Mouse (Mus musculus) intestine, embryonic 16.5 days (tissue): ENCODE data around the gene Cemip2. TPM values are rescaled to one million over a fixed set of nuclear protein-coding genes. Genes with fewer than 3 reads are reported as not detected.

Source experiments
- ATAC-seq: fragments of 200-750 bp; cut with Nextera tagmentation; 2 replicates; pipeline ENCODE4 v1.8.0; 2017; ENCODE audit warnings: moderate TSS enrichment, moderate library complexity
- H3K27ac ChIP-seq: fragments of 300-500 bp; sonication (generic); 2 replicates; pipeline ENCODE4 v1.5.1; 2014; ENCODE audit warnings: mild to moderate bottlenecking, low read length
- H3K27me3 ChIP-seq: fragments of 300-500 bp; sonication (generic); replicated peaks from 2 replicates; pipeline ENCODE4 v1.6.1; 2014; ENCODE audit warnings: low read length, control low read depth, mixed read lengths; ENCODE audit not compliant: control insufficient read depth, insufficient read depth
- H3K36me3 ChIP-seq: fragments of 300-500 bp; sonication (generic); 2 replicates; pipeline ENCODE4 v1.6.1; 2014; ENCODE audit warnings: low read length, control low read depth; ENCODE audit not compliant: control insufficient read depth, insufficient read depth
- H3K4me1 ChIP-seq: fragments of 300-500 bp; sonication (generic); 2 replicates; pipeline ENCODE4 v1.6.1; 2014; ENCODE audit warnings: low read length, control low read depth, mixed read lengths; ENCODE audit not compliant: control insufficient read depth, insufficient read depth
- H3K4me2 ChIP-seq: fragments of 300-500 bp; sonication (generic); 2 replicates; pipeline ENCODE4 v1.6.1; 2014; ENCODE audit warnings: low read depth, low read length, control low read depth
- H3K4me3 ChIP-seq: fragments of 300-500 bp; sonication (generic); 2 replicates; pipeline ENCODE4 v1.5.1; 2014; ENCODE audit warnings: mild to moderate bottlenecking, low read length
- H3K9ac ChIP-seq: fragments of 300-500 bp; sonication (generic); 2 replicates; pipeline ENCODE4 v1.6.1; 2014; ENCODE audit warnings: low read depth, low read length
- H3K9me3 ChIP-seq: fragments of 300-500 bp; sonication (generic); 2 replicates; pipeline ENCODE4 v1.6.1; 2016; ENCODE audit warnings: low read length, control low read depth; ENCODE audit not compliant: control insufficient read depth
- WGBS: fragments of 180-500 bp; shearing (Covaris S2); extraction: QIAGEN DNeasy Blood & Tissue Kit; methylation state at CpG from one replicate; pipeline ENCODE4 v1.1.7; 2014; 5-methylcytosine and 5-hydroxymethylcytosine counted together
- polyA plus RNA-seq: library from polyadenylated mRNA; unstranded; fragments of >200 nt; fragmentation: Nextera tagmentation; extraction: Ambion mirVana; gene quantifications from 2 replicates; pipeline ENCODE4 v1.2.1, GENCODE M21; 2015

Gene Cemip2
- polyA plus RNA-seq: 7.3 and 8.0 TPM in 2 replicates

DNA sequence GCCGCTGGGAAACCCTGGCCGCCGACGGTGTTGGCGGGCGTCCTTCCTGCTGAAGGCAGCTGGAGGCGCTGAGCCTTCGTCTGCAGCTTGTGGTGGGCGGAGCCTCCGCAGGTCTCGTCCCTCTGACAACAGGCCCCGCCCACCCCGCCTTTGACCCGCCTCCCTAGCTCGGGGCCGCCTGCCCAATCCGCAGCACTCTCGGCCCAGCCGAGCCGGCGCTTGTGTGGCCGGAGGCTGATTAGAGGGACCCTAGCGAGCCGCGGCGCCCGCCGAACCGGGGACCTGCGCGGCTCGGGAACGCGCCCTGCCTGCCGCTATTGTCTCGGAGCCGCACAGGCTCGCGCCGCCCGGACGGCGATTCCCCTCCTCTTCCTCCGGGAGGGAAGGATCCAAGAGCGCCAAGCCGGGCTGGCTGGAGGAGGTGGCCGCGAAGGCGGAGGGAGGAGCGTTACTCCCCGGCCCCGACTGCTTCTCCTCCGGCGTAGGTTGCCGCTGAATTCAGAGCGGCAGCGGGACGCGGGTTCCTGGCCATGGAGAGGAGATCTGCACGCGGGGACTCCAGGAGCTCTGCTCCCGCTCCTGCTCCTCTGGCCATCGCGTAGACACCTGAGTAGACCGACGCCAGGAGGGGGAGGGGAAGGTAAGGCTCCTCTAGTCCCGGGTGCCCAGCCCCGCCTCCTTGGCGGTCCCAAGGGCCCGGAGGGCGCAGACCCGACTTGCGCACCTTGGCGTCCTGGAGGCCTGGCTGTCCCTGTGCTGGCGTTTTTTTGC lies at the start of gene Cemip2:
Gene Cemip2, plus strand, starts transcription at position 196 of the 771 bp plus-strand sequence.
- Histone ChIP-seq H3K9ac (peak within 1 kb of the TSS; percentile 84), H3K36me3 (no peaks in the 10 kb centered on the region), H3K4me2 (peak within 1 kb of the TSS; percentile 86), H3K4me3 (peak within 1 kb of the TSS; percentile 91), H3K27me3 (no peaks in the 10 kb centered on the region), H3K4me1 (peaks cover 15% of the 10 kb centered on the region), H3K9me3 (no peaks in the 10 kb centered on the region), H3K27ac (peak within 1 kb of the TSS; percentile 93)
- WGBS: under 1% methylated on average over 74 of the region's 75 CpGs
- peak; percentile 98 for ATAC-seq

DNA sequence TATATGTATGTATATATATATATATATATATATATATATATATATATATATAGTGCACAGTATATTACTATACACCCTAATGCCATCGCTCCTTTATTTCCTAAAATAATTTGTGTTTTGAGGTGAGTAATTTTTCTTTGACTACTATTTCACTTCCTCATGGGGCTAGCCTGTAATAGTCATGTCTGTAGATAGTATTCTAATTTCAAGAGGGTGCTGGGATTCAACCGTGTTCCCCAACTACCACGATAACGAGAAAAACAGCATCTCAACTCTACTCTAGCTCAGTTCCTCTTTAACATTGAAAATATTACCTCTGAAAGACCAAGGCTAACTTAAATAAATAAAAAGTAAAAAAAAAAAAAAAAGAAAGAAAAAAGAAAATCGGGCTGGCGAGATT lies 49.8 kb upstream of the Cemip2 start:
- H3K4me2 ChIP-seq: no peak overlapping the region
- WGBS: 89% methylated on average over 6 of the region's 6 CpGs
- H3K4me1 ChIP-seq: no peaks in the 10 kb centered on the region
- no peak for ATAC-seq
- no peaks in the 10 kb centered on the region for H3K36me3 ChIP-seq
- no peak overlapping the region for H3K9ac ChIP-seq
- no peaks in the 10 kb centered on the region for H3K27me3 ChIP-seq
- no peaks in the 10 kb centered on the region for H3K9me3 ChIP-seq
- no peak overlapping the region for H3K4me3 ChIP-seq
- H3K27ac ChIP-seq: no peak overlapping the region

DNA sequence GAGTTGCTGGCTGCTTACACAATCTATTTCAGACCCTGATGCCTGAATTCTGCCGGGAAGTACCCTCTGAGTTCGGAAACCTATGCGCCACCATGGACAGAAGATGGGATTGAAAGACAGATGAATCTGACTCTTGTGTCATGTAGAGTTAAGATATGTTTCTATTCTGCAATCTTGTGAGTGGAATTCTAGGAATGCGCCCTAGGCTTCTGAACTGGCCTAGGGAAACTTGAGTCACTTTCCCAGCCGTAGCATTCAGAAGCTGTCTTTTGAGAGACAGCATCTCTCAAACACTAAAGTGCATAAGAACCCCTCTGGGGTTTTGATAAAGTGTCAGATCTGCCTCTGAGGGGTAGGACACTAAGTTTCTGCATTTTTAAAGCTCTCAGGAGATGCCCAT lies 46.3 kb upstream of the Cemip2 start:
- no peaks in the 10 kb centered on the region for H3K36me3 ChIP-seq
- no peak overlapping the region for H3K4me2 ChIP-seq
- H3K4me1 ChIP-seq: no peaks in the 10 kb centered on the region
- ATAC-seq: no peak
- no peak overlapping the region for H3K9ac ChIP-seq
- no peaks in the 10 kb centered on the region for H3K27me3 ChIP-seq
- no peaks in the 10 kb centered on the region for H3K9me3 ChIP-seq
- no peak overlapping the region for H3K4me3 ChIP-seq
- WGBS: 83% methylated on average over 5 of the region's 5 CpGs
- no peak overlapping the region for H3K27ac ChIP-seq

DNA sequence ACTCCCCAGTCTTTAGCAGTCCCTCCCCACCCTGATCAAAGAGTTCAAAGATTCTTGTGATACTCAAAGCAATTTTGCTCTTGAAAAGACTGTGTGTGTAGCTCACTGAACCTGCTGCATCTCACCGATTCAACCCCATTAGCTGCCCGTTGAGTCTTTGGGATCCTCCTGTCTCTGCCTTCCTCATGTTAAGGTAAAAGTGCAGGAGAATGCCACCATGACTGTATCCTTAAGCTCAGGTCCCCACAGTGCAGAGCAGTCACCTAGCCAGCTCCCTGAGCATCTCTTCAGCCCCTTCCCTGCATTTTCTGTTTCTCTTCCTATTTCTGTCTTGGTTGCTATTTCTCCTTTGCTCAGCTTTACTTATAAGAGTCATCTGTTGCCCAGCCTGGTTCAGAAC lies 45.0 kb upstream of the Cemip2 start:
- 90% methylated on average over 2 of the region's 2 CpGs for WGBS
- Histone ChIP-seq H3K27me3 (no peaks in the 10 kb centered on the region), H3K27ac (no peak overlapping the region), H3K4me2 (no peak overlapping the region), H3K9me3 (no peaks in the 10 kb centered on the region), H3K4me3 (no peak overlapping the region), H3K9ac (no peak overlapping the region), H3K4me1 (peaks cover 9% of the 10 kb centered on the region; the same call in 1 of the 2 replicates), H3K36me3 (no peaks in the 10 kb centered on the region)
- ATAC-seq: no peak

DNA sequence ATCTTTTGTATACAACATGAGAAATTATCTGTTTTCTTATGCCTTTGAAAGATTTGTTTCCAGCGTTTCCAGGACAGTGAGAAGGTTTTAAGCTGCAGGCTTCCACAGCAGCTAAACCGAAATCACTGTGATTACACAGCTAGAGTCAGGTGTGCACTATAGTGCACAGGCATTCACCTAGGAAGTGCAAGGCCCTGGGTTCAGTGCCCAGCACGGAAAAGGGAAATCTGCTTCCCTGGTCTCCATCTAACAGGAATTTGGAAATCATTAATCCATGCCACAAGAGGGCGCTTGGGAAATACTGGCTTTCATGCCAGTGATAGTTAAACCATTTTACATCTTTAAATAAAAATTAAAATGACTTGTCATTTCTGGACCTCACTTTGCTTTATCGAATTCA lies 44.0 kb upstream of the Cemip2 start:
- 34% methylated on average over 5 of the region's 5 CpGs for WGBS
- no peak overlapping the region for H3K27ac ChIP-seq
- no peaks in the 10 kb centered on the region for H3K9me3 ChIP-seq
- H3K4me1 ChIP-seq: peaks cover 10% of the 10 kb centered on the region; the same call in 1 of the 2 replicates
- H3K27me3 ChIP-seq: no peaks in the 10 kb centered on the region
- no peak overlapping the region for H3K9ac ChIP-seq
- H3K4me3 ChIP-seq: no peak overlapping the region
- no peaks in the 10 kb centered on the region for H3K36me3 ChIP-seq
- ATAC-seq: no peak
- no peak overlapping the region for H3K4me2 ChIP-seq

DNA sequence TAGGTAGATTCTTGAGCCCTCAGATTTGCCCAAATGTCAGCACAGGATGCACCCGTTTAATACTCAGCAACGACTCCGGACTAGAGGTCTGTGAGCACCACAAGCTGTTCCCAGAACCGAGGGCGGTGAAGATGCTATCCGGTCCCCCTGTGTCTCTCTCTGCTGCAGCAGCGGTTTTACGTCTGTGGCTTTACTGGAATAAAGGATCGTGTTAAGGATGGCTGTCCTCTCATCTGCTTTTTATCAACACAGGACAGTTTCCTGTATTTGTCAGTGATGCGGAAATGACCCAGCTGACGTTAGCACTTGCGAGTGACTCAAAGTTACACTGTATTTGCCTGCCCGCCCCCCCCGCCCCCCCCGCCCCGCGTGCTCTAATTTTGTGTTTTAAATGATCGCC lies 40.7 kb upstream of the Cemip2 start:
- H3K9me3 ChIP-seq: no peaks in the 10 kb centered on the region
- H3K27me3 ChIP-seq: no peaks in the 10 kb centered on the region
- peak overlapping the region; percentile 39 for H3K4me2 ChIP-seq
- 31% methylated on average over 18 of the region's 18 CpGs for WGBS
- H3K36me3 ChIP-seq: no peaks in the 10 kb centered on the region
- peaks cover 10% of the 10 kb centered on the region; the same call in 1 of the 2 replicates for H3K4me1 ChIP-seq
- H3K9ac ChIP-seq: no peak overlapping the region
- peak; percentile 74 for ATAC-seq
- H3K4me3 ChIP-seq: no peak overlapping the region
- peak overlapping the region; percentile 37; the same call in 1 of the 2 replicates for H3K27ac ChIP-seq

DNA sequence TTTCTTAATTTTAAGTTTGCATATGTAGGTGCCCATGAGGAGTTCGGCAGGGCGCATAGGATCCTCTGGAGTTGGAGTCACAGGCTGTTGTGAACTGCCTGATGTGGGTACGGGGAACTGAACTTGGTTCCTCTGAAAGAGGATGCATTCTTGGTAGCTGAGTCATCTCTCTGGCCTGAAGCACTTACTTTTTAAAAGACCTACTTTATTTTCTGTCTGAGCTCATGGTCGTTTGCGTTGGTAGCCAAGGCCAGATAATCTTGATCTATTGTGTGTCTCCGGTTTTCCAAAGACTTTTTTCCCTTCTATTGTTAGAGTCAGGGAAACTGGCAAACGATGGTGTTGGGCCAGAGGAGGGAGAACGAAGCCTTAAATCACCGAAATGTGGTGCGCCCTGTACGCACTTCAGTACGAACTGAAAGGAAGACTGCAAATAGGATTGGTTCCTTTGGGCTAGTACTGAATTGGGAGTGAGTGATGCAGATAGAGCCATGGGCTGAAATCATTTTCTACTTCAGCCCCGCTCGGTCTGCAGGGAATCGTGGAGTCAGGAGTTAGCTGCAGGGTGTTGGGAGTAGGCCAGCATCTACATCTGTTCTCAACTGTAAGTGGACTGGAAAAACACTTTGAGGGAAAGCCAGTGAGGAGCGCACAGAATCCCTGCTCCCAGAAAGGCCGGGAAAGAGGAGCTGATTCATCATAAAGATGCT lies 40.1 kb upstream of the Cemip2 start:
- Histone ChIP-seq H3K9ac (no peak overlapping the region), H3K4me2 (peak overlapping the region; percentile 19; the same call in 1 of the 2 replicates), H3K9me3 (no peaks in the 10 kb centered on the region), H3K4me1 (peaks cover 10% of the 10 kb centered on the region; the same call in 1 of the 2 replicates), H3K36me3 (no peaks in the 10 kb centered on the region), H3K4me3 (no peak overlapping the region), H3K27me3 (no peaks in the 10 kb centered on the region), H3K27ac (peak overlapping the region; percentile 79)
- 47% methylated on average over 17 of the region's 17 CpGs for WGBS
- peak; percentile 71 for ATAC-seq

DNA sequence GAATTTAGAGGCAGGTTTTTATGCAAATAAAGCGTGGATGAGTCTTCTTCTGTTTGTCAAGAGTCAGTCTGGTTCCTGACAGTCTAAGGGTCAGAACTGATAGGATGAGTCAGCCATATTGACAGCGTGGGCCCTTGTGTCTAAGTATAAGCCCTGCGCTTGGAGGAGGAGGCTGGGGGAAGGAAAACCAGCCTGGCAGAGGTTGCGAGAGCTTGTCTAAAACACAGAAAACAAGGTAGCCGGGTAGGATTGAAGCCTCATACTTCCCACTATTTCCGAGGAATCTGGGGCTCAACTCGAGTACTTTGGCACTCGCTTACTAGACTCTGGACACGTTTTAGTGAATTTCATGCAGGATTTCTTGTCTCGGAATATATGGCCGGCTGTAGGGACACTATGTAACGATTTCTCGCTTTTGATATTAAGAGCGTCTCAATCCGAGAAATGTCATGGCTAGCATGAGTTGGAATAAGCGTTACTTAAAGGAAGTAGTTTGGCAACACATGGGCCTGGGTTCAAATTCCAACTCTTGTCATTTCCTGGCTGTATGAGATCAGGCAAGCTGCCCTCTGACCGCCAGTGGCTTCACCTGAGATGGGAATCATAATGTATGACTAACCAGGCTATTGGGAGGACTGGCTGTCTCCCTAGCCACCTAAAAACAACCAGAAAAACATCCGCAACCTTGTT lies 39.4 kb upstream of the Cemip2 start:
- peak; percentile 63 for ATAC-seq
- no peak overlapping the region for H3K4me3 ChIP-seq
- peak overlapping the region; percentile 79 for H3K27ac ChIP-seq
- H3K27me3 ChIP-seq: no peaks in the 10 kb centered on the region
- no peak overlapping the region for H3K4me2 ChIP-seq
- H3K9me3 ChIP-seq: no peaks in the 10 kb centered on the region
- no peaks in the 10 kb centered on the region for H3K36me3 ChIP-seq
- peaks cover 10% of the 10 kb centered on the region; the same call in 1 of the 2 replicates for H3K4me1 ChIP-seq
- 86% methylated on average over 18 of the region's 18 CpGs for WGBS
- H3K9ac ChIP-seq: no peak overlapping the region

DNA sequence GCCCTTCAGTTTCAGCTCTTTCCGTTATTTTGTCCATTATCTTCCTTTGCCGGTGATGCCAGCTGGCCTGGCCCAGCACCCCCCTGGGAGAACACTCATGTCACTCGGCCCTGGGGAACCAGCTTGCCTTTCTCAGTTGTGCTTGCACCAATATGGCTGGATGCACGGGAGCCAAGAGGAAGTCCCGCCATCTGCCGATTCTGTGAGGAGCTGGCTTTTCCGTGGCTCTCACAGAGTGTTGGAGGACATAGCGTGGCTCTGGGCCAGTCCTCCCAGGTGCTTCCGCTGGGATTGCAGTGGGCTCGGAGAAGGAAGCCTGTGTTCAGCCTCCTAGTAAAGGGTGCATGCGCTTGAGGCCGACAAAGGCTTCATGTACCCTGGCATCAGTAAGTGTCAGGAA lies 36.0 kb upstream of the Cemip2 start:
- H3K4me2 ChIP-seq: no peak overlapping the region
- H3K9me3 ChIP-seq: no peaks in the 10 kb centered on the region
- no peak overlapping the region for H3K4me3 ChIP-seq
- WGBS: 82% methylated on average over 12 of the region's 12 CpGs
- H3K9ac ChIP-seq: no peak overlapping the region
- H3K27ac ChIP-seq: no peak overlapping the region
- no peak for ATAC-seq
- peaks cover 9% of the 10 kb centered on the region; the same call in 1 of the 2 replicates for H3K4me1 ChIP-seq
- H3K27me3 ChIP-seq: no peaks in the 10 kb centered on the region
- H3K36me3 ChIP-seq: no peaks in the 10 kb centered on the region
